Mouse (Mus musculus): ENCODE results near the gene Cdk2ap2. TPM values are rescaled to one million over a fixed set of nuclear protein-coding genes. Genes with fewer than 3 reads are reported as not detected.
A peak's percentile ranks its signal among the peaks of the same experiment; 100 is the strongest.

Gene Cdk2ap2
- total and polyA plus RNA-seq, 2 experiments from 2014 or later: 57.5 to 64.6 TPM

DNA sequence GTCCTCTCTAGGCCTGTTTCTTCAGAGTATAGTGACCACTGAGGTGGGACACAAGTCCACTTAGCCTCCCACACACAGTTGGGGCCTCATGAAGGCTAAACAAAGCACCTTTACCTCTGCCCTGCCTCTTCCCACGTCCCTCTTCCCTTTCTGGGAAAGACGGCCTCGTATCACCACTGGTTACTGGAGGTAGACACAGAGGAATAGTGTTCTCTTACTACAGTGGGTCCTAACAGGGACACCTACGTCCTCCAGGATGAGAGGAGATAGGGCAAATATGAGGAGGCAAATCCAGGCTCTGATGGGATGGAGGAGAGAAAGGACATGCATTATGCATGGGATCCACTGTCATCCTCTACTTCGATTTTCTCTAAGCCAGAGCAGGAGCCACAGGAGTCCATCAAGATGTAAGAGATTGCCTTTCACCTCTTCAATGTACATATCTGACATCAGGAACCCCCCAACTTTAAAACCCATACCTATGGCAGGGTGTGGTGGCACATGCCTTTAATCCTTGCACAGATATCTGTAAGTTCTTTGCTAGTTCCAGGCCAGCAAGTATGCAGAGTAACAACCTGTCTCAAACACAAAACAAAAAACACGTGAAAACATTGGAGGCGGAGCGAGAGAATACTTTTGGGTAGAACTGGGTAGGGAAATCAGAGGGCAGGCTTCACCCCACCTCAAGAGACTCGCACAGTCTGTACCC lies 51.0 kb downstream of the Cdk2ap2 start:
- H3K9ac ChIP-seq (replicated peaks; ENCODE audit: low read length): peak overlapping the region; percentile 90
- H3K4me3 ChIP-seq (ENCODE audit: low read length): peak overlapping the region; percentile 92
- DNase-seq (ENCODE audit: low spot score): no peak
- peak overlapping the region; percentile 79; the same call in 1 of the 2 replicates for H3K27ac ChIP-seq
- 33% methylated on average over 9 of the region's 9 CpGs for WGBS
- H3K27me3 ChIP-seq (ENCODE audit: insufficient read depth, low read length): no peaks in the 10 kb centered on the region
- H3K4me2 ChIP-seq (ENCODE audit: low read depth, low read length): peak overlapping the region; percentile 87
- peaks cover 14% of the 10 kb centered on the region for H3K4me1 ChIP-seq (ENCODE audit: insufficient read depth, low read length)
- peaks cover 9% of the 10 kb centered on the region; the same call in 1 of the 2 replicates for H3K36me3 ChIP-seq (ENCODE audit: insufficient read depth, low read length)
- TF ChIP-seq CTCF (IDR thresholded peaks at IDR 0.05; ENCODE audit: low read depth): no peak
- H3K9me3 ChIP-seq (ENCODE audit: low read length): no peaks in the 10 kb centered on the region
- no peak for ATAC-seq

DNA sequence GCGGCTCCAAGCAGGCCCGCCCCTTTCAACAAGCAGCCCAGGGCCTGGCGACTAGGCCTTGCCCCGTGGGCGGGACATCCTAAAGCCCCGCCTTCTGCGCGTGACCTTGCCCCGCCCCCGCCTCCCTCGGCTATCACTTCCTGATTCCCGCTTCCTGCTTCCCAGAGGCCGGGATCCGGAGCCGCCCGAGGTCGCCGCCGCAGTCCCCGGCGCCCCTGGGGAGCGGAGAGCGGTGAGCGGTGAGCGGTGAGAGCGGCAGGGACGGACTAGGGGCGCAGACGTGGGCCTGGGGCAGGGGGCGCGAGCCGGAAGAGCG lies 51.5 kb downstream of the Cdk2ap2 start, which contains the start of gene Coro1b:
Coro1b (plus strand) TSS at position 129 of the 316 bp plus-strand sequence.
- H3K4me3 ChIP-seq (ENCODE audit: low read length): peak within 1 kb of the TSS; percentile 92
- H3K27ac ChIP-seq: peak within 1 kb of the TSS; percentile 79
- WGBS: under 1% methylated on average over 31 of the region's 33 CpGs
- H3K4me1 ChIP-seq (ENCODE audit: insufficient read depth, low read length): peaks cover 14% of the 10 kb centered on the region
- peak within 1 kb of the TSS; percentile 87 for H3K4me2 ChIP-seq (ENCODE audit: low read depth, low read length)
- no peak for TF ChIP-seq CTCF (IDR thresholded peaks at IDR 0.05; ENCODE audit: low read depth)
- H3K9ac ChIP-seq (replicated peaks; ENCODE audit: low read length): peak within 1 kb of the TSS; percentile 90
- no peaks in the 10 kb centered on the region for H3K9me3 ChIP-seq (ENCODE audit: low read length)
- no peaks in the 10 kb centered on the region for H3K27me3 ChIP-seq (ENCODE audit: insufficient read depth, low read length)
- H3K36me3 ChIP-seq (ENCODE audit: insufficient read depth, low read length): peaks cover 9% of the 10 kb centered on the region; the same call in 1 of the 2 replicates
- peak; percentile 94 for ATAC-seq
- peak; percentile 95 for DNase-seq (ENCODE audit: low spot score)

Other genes starting within 250 kb of the Cdk2ap2 start
Only the 30 nearest of the 34 such genes appear.
- 212 and 221 TPM in 2 replicates for gene Ndufs8, start 184.4 kb upstream of the Cdk2ap2 start, total RNA-seq (2014; rRNA removed)
- 366 and 367 TPM in 2 replicates for gene Ndufs8, start 184.4 kb upstream of the Cdk2ap2 start, polyA plus RNA-seq (2015; fragmentation: Nextera tagmentation; extraction: Ambion mirVana)
- gene Aldh3b1, start 167.4 kb upstream of the Cdk2ap2 start, total RNA-seq (2014; rRNA removed): 2.2 and 3.0 TPM in 2 replicates
- 3.5 and 4.3 TPM in 2 replicates for gene Aldh3b1, start 167.4 kb upstream of the Cdk2ap2 start, polyA plus RNA-seq (2015; fragmentation: Nextera tagmentation; extraction: Ambion mirVana)
- gene Unc93b1, start 162.0 kb upstream of the Cdk2ap2 start, total RNA-seq (2014; rRNA removed): 12.8 and 19.9 TPM in 2 replicates
- gene Unc93b1, start 162.0 kb upstream of the Cdk2ap2 start, polyA plus RNA-seq (2015; fragmentation: Nextera tagmentation; extraction: Ambion mirVana): 15.3 and 16.3 TPM in 2 replicates
- gene Aldh3b3, start 138.5 kb upstream of the Cdk2ap2 start, total RNA-seq (2014; rRNA removed): not detected in 2 replicates
- not detected in 2 replicates for gene Aldh3b3, start 138.5 kb upstream of the Cdk2ap2 start, polyA plus RNA-seq (2015; fragmentation: Nextera tagmentation; extraction: Ambion mirVana)
- 0.32 and 1.1 TPM in 2 replicates for gene Aldh3b2, start 124.9 kb upstream of the Cdk2ap2 start, total RNA-seq (2014; rRNA removed)
- 0.95 and 1.4 TPM in 2 replicates for gene Aldh3b2, start 124.9 kb upstream of the Cdk2ap2 start, polyA plus RNA-seq (2015; fragmentation: Nextera tagmentation; extraction: Ambion mirVana)
- 3.3 and 7.3 TPM in 2 replicates for gene Acy3, start 110.6 kb upstream of the Cdk2ap2 start, total RNA-seq (2014; rRNA removed)
- gene Acy3, start 110.6 kb upstream of the Cdk2ap2 start, polyA plus RNA-seq (2015; fragmentation: Nextera tagmentation; extraction: Ambion mirVana): 2.8 and 3.5 TPM in 2 replicates
- gene Tbx10, start 104.4 kb upstream of the Cdk2ap2 start, total RNA-seq (2014; rRNA removed): not detected in 2 replicates
- gene Tbx10, start 104.4 kb upstream of the Cdk2ap2 start, polyA plus RNA-seq (2015; fragmentation: Nextera tagmentation; extraction: Ambion mirVana): 0.36 and 0.39 TPM in 2 replicates
- gene Nudt8, start 96.6 kb upstream of the Cdk2ap2 start, total RNA-seq (2014; rRNA removed): 23.5 and 29.1 TPM in 2 replicates
- gene Nudt8, start 96.6 kb upstream of the Cdk2ap2 start, polyA plus RNA-seq (2015; fragmentation: Nextera tagmentation; extraction: Ambion mirVana): 25.9 and 26.0 TPM in 2 replicates
- 2.5 and 3.5 TPM in 2 replicates for gene Gm49405, start 96.6 kb upstream of the Cdk2ap2 start, total RNA-seq (2014; rRNA removed)
- 2.1 and 2.2 TPM in 2 replicates for gene Gm49405, start 96.6 kb upstream of the Cdk2ap2 start, polyA plus RNA-seq (2015; fragmentation: Nextera tagmentation; extraction: Ambion mirVana)
- 3.7 and 3.9 TPM in 2 replicates for gene Doc2g, start 93.9 kb upstream of the Cdk2ap2 start, total RNA-seq (2014; rRNA removed)
- 3.5 and 3.7 TPM in 2 replicates for gene Doc2g, start 93.9 kb upstream of the Cdk2ap2 start, polyA plus RNA-seq (2015; fragmentation: Nextera tagmentation; extraction: Ambion mirVana)
- 160 and 203 TPM in 2 replicates for gene Ndufv1, start 84.4 kb upstream of the Cdk2ap2 start, total RNA-seq (2014; rRNA removed)
- 285 and 291 TPM in 2 replicates for gene Ndufv1, start 84.4 kb upstream of the Cdk2ap2 start, polyA plus RNA-seq (2015; fragmentation: Nextera tagmentation; extraction: Ambion mirVana)
- gene Gstp1, start 59.2 kb upstream of the Cdk2ap2 start, total RNA-seq (2014; rRNA removed): 317 and 335 TPM in 2 replicates
- gene Gstp1, start 59.2 kb upstream of the Cdk2ap2 start, polyA plus RNA-seq (2015; fragmentation: Nextera tagmentation; extraction: Ambion mirVana): 575 and 599 TPM in 2 replicates
- 0.52 TPM in 1 of 2 replicates, not detected in the other for gene Gstp2, start 51.2 kb upstream of the Cdk2ap2 start, total RNA-seq (2014; rRNA removed)
- 2.2 and 3.0 TPM in 2 replicates for gene Gstp2, start 51.2 kb upstream of the Cdk2ap2 start, polyA plus RNA-seq (2015; fragmentation: Nextera tagmentation; extraction: Ambion mirVana)
- gene Gstp3, start 37.6 kb upstream of the Cdk2ap2 start, total RNA-seq (2014; rRNA removed): not detected in 2 replicates
- not detected in 2 replicates for gene Gstp3, start 37.6 kb upstream of the Cdk2ap2 start, polyA plus RNA-seq (2015; fragmentation: Nextera tagmentation; extraction: Ambion mirVana)
- gene Cabp2, start 15.6 kb upstream of the Cdk2ap2 start, total RNA-seq (2014; rRNA removed): not detected in 2 replicates
- gene Cabp2, start 15.6 kb upstream of the Cdk2ap2 start, polyA plus RNA-seq (2015; fragmentation: Nextera tagmentation; extraction: Ambion mirVana): not detected in 2 replicates
- gene Pitpnm1, start 2.8 kb downstream of the Cdk2ap2 start, total RNA-seq (2014; rRNA removed): 134 and 142 TPM in 2 replicates
- gene Pitpnm1, start 2.8 kb downstream of the Cdk2ap2 start, polyA plus RNA-seq (2015; fragmentation: Nextera tagmentation; extraction: Ambion mirVana): 88.0 and 91.9 TPM in 2 replicates
- 33.4 and 38.2 TPM in 2 replicates for gene Aip, start 28.7 kb downstream of the Cdk2ap2 start, total RNA-seq (2014; rRNA removed)
- gene Aip, start 28.7 kb downstream of the Cdk2ap2 start, polyA plus RNA-seq (2015; fragmentation: Nextera tagmentation; extraction: Ambion mirVana): 89.4 and 94.3 TPM in 2 replicates
- gene Gpr152, start 42.6 kb downstream of the Cdk2ap2 start, total RNA-seq (2014; rRNA removed): 0.37 TPM in 1 of 2 replicates, not detected in the other
- gene Gpr152, start 42.6 kb downstream of the Cdk2ap2 start, polyA plus RNA-seq (2015; fragmentation: Nextera tagmentation; extraction: Ambion mirVana): 0.05 TPM in 1 of 2 replicates, not detected in the other
- gene Cabp4, start 46.9 kb downstream of the Cdk2ap2 start, total RNA-seq (2014; rRNA removed): not detected in 2 replicates
- gene Cabp4, start 46.9 kb downstream of the Cdk2ap2 start, polyA plus RNA-seq (2015; fragmentation: Nextera tagmentation; extraction: Ambion mirVana): 0.29 and 0.51 TPM in 2 replicates
- 71.5 and 137 TPM in 2 replicates for gene Coro1b, start 51.4 kb downstream of the Cdk2ap2 start, total RNA-seq (2014; rRNA removed)
- 90.7 and 114 TPM in 2 replicates for gene Coro1b, start 51.4 kb downstream of the Cdk2ap2 start, polyA plus RNA-seq (2015; fragmentation: Nextera tagmentation; extraction: Ambion mirVana)
- 1.0 TPM in 1 of 2 replicates, not detected in the other for gene Ptprcap, start 56.4 kb downstream of the Cdk2ap2 start, total RNA-seq (2014; rRNA removed)
- 0.40 and 0.44 TPM in 2 replicates for gene Ptprcap, start 56.4 kb downstream of the Cdk2ap2 start, polyA plus RNA-seq (2015; fragmentation: Nextera tagmentation; extraction: Ambion mirVana)
- 17.6 and 24.7 TPM in 2 replicates for gene Rps6kb2, start 66.2 kb downstream of the Cdk2ap2 start, total RNA-seq (2014; rRNA removed)
- gene Rps6kb2, start 66.2 kb downstream of the Cdk2ap2 start, polyA plus RNA-seq (2015; fragmentation: Nextera tagmentation; extraction: Ambion mirVana): 49.6 and 56.5 TPM in 2 replicates
- 5.5 and 8.3 TPM in 2 replicates for gene Carns1, start 78.3 kb downstream of the Cdk2ap2 start, total RNA-seq (2014; rRNA removed)
- 7.1 and 7.5 TPM in 2 replicates for gene Carns1, start 78.3 kb downstream of the Cdk2ap2 start, polyA plus RNA-seq (2015; fragmentation: Nextera tagmentation; extraction: Ambion mirVana)
- gene Tbc1d10c, start 94.1 kb downstream of the Cdk2ap2 start, total RNA-seq (2014; rRNA removed): 2.7 and 3.8 TPM in 2 replicates
- 0.95 and 1.4 TPM in 2 replicates for gene Tbc1d10c, start 94.1 kb downstream of the Cdk2ap2 start, polyA plus RNA-seq (2015; fragmentation: Nextera tagmentation; extraction: Ambion mirVana)
- 502 and 597 TPM in 2 replicates for gene Ppp1ca, start 94.9 kb downstream of the Cdk2ap2 start, total RNA-seq (2014; rRNA removed)
- 564 and 571 TPM in 2 replicates for gene Ppp1ca, start 94.9 kb downstream of the Cdk2ap2 start, polyA plus RNA-seq (2015; fragmentation: Nextera tagmentation; extraction: Ambion mirVana)
- 15.8 and 25.8 TPM in 2 replicates for gene Rad9a, start 104.5 kb downstream of the Cdk2ap2 start, total RNA-seq (2014; rRNA removed)
- gene Rad9a, start 104.5 kb downstream of the Cdk2ap2 start, polyA plus RNA-seq (2015; fragmentation: Nextera tagmentation; extraction: Ambion mirVana): 13.7 and 14.6 TPM in 2 replicates
- 0.42 and 3.8 TPM in 2 replicates for gene Clcf1, start 117.1 kb downstream of the Cdk2ap2 start, total RNA-seq (2014; rRNA removed)
- gene Clcf1, start 117.1 kb downstream of the Cdk2ap2 start, polyA plus RNA-seq (2015; fragmentation: Nextera tagmentation; extraction: Ambion mirVana): 0.83 TPM in 2 replicates
- gene AC109138.7, start 117.2 kb downstream of the Cdk2ap2 start, total RNA-seq (2014; rRNA removed): not detected in 2 replicates
- not detected in 2 replicates for gene AC109138.7, start 117.2 kb downstream of the Cdk2ap2 start, polyA plus RNA-seq (2015; fragmentation: Nextera tagmentation; extraction: Ambion mirVana)
- 28.1 and 28.7 TPM in 2 replicates for gene Pold4, start 134.7 kb downstream of the Cdk2ap2 start, total RNA-seq (2014; rRNA removed)
- 24.5 and 26.2 TPM in 2 replicates for gene Pold4, start 134.7 kb downstream of the Cdk2ap2 start, polyA plus RNA-seq (2015; fragmentation: Nextera tagmentation; extraction: Ambion mirVana)
- 64.6 and 69.6 TPM in 2 replicates for gene Ssh3, start 172.0 kb downstream of the Cdk2ap2 start, total RNA-seq (2014; rRNA removed)
- 18.9 and 21.8 TPM in 2 replicates for gene Ssh3, start 172.0 kb downstream of the Cdk2ap2 start, polyA plus RNA-seq (2015; fragmentation: Nextera tagmentation; extraction: Ambion mirVana)